Mouse (Mus musculus): Measurements from ENCODE around the gene Zdbf2.
"Not testable (repeated sequence)": the region's sequence is repeated elsewhere in the genome, so short reads cannot be mapped to it uniquely, and the experiment has no call there.

Gene Zdbf2

GRCm38 (mm10) chr1:63263671-63264070 lies 9.4 kb upstream of the Zdbf2 start:
- DNase-seq (ENCODE audit: low spot score in 2 of 2) = no peak

GRCm38 (mm10) chr1:63265461-63265860 lies 7.6 kb upstream of the Zdbf2 start:
- no peak for DNase-seq (ENCODE audit: low spot score in 2 of 2)

GRCm38 (mm10) chr1:63266121-63266520 lies 6.9 kb upstream of the Zdbf2 start:
- DNase-seq (ENCODE audit: low spot score in 2 of 2) = no peak

- no peak for DNase-seq (ENCODE audit: low spot score in 2 of 2)
Observed at GRCm38 (mm10) chr1:63266716-63267115, 6.3 kb upstream of the Zdbf2 start.

- DNase-seq (ENCODE audit: low spot score in 2 of 2) = no peak
Observed at GRCm38 (mm10) chr1:63272125-63272675, 865 bp upstream of the Zdbf2 start.

- DNase-seq (ENCODE audit: low spot score in 2 of 2) = no peak
Observed at GRCm38 (mm10) chr1:63273339-63273951, 380 bp downstream of the Zdbf2 start.

- DNase-seq (ENCODE audit: low spot score in 2 of 2) = no peak
Observed at GRCm38 (mm10) chr1:63274046-63274730, 1.1 kb downstream of the Zdbf2 start.

- DNase-seq (ENCODE audit: low spot score in 2 of 2) = no peak
Observed at GRCm38 (mm10) chr1:63278106-63278505, 5.0 kb downstream of the Zdbf2 start.

GRCm38 (mm10) chr1:63293965-63294364 lies 20.9 kb downstream of the Zdbf2 start:
- DNase-seq (ENCODE audit: low spot score in 2 of 2) = no peak

- no peak for DNase-seq (ENCODE audit: low spot score in 2 of 2)
Observed at GRCm38 (mm10) chr1:63309661-63310060, 36.6 kb downstream of the Zdbf2 start.

- not testable (repeated sequence) for DNase-seq (ENCODE audit: low spot score in 2 of 2)
Observed at GRCm38 (mm10) chr1:63323565-63324132, 50.6 kb downstream of the Zdbf2 start.

Measured in left cerebral cortex, adult 9 months (tissue).